Comparison of ENCODE assay signal across 8 mouse cellular contexts in the genomic region with DNA sequence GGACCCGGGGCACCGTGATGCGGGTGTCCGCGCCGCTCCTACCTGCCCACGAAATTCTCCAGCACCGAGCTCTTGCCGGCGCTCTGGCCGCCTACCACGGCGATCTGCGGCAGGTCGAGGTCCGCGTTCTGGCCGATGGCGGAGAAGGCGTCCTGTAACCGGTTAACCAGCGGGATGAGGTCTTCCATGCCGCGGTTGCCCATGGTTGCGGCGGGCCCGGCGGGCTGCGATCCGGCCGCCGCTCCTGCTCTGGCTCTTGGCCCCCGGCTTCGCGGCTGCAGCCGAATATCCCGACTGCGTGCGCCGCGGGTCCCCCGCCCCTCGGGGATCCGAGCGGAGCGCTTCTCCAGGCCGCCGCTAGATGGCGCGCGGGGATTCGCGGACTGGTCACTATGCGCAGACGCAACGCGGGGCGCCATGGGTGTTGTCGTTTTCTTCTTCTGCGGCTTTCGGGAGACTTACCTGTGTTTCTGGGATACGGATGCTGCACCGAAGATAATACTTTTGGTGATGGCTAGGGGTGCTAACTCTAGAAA. TPM values are rescaled to one million over a fixed set of nuclear protein-coding genes. Genes with fewer than 3 reads are reported as not detected.
DNase-seq lines count a peak whose midpoint lies in the region; ATAC-seq lines count a peak whose summit lies in the region.

Gene Dnm1 (minus strand): TSS at position 332 of the 536 bp plus-strand sequence.

- peak within 1 kb of the TSS; percentile 75 for H3K4me2 ChIP-seq in hindbrain, embryonic 15.5 days

- H3K27ac ChIP-seq in hindbrain, embryonic 15.5 days (replicated peaks), result peak within 1 kb of the TSS; percentile 96

- WGBS in hindbrain, embryonic 15.5 days, result under 1% methylated on average over 63 of the region's 63 CpGs

- peak within 1 kb of the TSS; percentile 90 for H3K9ac ChIP-seq in hindbrain, embryonic 15.5 days

- peak; percentile 62 for ATAC-seq in hindbrain, embryonic 15.5 days (ENCODE audit: low FRiP score, low read depth)

- 0 out of 2 replicates have a peak, but pooled peaks cover under 1% of the 10 kb centered on the region for H3K36me3 ChIP-seq in hindbrain, embryonic 15.5 days

- H3K9me3 ChIP-seq in hindbrain, embryonic 15.5 days, result no peaks in the 10 kb centered on the region

- H3K27me3 ChIP-seq in hindbrain, embryonic 15.5 days, result no peaks in the 10 kb centered on the region

- peak within 1 kb of the TSS; percentile 74 for H3K4me3 ChIP-seq in hindbrain, embryonic 15.5 days

- peak; percentile 70 for DNase-seq in WW6 (ENCODE audit: low read depth, low spot score)
- DNase-seq in cerebellum, postnatal 36 days, result peak; percentile 98
- peak; percentile 92 for DNase-seq in gastrocnemius, adult 18-20 months (ENCODE audit: low spot score)
- peak; percentile 90 for DNase-seq in left cerebral cortex, adult 11 months (ENCODE audit: low spot score)
- DNase-seq in lung, postnatal 36 days, result peak; percentile 92
- DNase-seq in retina, postnatal 1 day, result peak; percentile 92
- peak; percentile 83 to 93 for DNase-seq in urinary bladder, adult 18-20 months (ENCODE audit: low spot score in 2 of 2)

- peaks cover 35% of the 10 kb centered on the region for H3K4me1 ChIP-seq in hindbrain, embryonic 15.5 days (replicated peaks)

RNA-seq across cellular contexts. Expression of gene Dnm1, which starts in this region (rescaled TPM):
- total RNA-seq in gastrocnemius, adult 18-20 months (2021), result 1 to 10 TPM; 3.5 to 5.3 TPM
- 77.2 and 86.0 TPM in 2 replicates for polyA plus RNA-seq in hindbrain, embryonic 15.5 days (2015; fragmentation: Nextera tagmentation; extraction: Ambion mirVana)

Comparison
In these comparisons a context has a peak if more than half of its experiments do, and no peak if none do; other contexts are left out.
1. Peak in every context shown above with its lines: DNase-seq, ATAC-seq, H3K4me3 ChIP-seq and H3K27ac ChIP-seq.